Mouse (Mus musculus) thymus, adult 2 months (tissue): ENCODE data around the gene Tmx1.

ENCODE experiments used
- CTCF ChIP-seq: fragments of 200-500 bp; IDR thresholded peaks from 2 replicates; pipeline ENCODE4 v1.5.1; 2012; ENCODE audit warnings: mild to moderate bottlenecking, control low read depth, low read length, moderate library complexity, borderline replicate concordance; ENCODE audit not compliant: control insufficient read depth, poor library complexity, insufficient read depth; ENCODE audit errors: extremely low read depth
- POLR2A ChIP-seq: fragments of 200-500 bp; IDR thresholded peaks from 2 replicates; pipeline ENCODE4 v1.6.1; 2012; ENCODE audit warnings: mild to moderate bottlenecking, low read length, control low read depth, moderate library complexity; ENCODE audit not compliant: control insufficient read depth, poor library complexity, insufficient read depth; ENCODE audit errors: extremely low read depth

- TF ChIP-seq CTCF (no peak), POLR2A (no peak)
These were observed 59.5 kb downstream of the Tmx1 start for GRCm38 (mm10) chr12:70512431-70512830.
